Mouse (Mus musculus): Measurements from ENCODE around the gene Zfp385a.

Gene Zfp385a

DNA sequence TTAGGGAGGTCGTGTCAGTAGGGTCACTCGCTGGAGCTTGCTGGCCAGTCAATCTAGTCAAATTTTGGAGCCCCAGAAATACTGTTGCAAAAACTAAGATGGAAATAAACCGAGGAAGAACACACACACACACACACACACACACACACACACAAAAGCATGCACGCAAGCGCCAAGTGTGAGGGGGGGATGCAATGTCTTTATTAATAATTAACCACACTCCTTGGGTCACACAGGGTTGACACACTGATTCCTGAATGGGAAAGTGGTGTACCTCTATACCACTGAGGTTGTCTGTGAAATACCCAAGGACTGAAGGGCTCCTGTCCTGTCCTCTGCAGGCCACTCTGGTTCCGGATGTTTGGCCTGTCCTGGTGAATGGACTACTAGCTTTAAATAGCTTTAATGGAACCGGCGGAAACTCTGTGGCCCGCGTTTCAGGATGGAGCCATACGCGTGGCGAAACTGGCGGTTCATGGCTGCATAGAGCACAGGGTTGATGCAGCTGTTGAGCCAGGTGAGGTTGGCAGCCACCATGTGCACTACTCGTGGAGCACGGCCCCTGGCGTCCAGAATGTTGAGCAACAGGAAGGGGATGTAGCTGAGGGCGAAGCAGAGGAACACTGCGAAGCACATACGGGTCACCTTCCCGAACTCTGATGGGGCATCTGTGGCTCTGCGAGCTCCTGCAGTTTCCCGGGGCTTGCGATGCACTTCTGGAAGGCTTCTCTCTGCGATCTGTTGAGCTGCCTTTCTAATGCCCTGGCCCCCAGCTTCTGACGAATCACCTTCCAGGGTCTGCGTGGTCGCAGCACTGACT, 31.6 kb downstream of the Zfp385a start:
- DNase-seq (ENCODE audit: low read depth, low spot score): peak; percentile 75

- peak; percentile 94 for DNase-seq (ENCODE audit: low read depth, low spot score)
Observed at GRCm38 (mm10) chr15:103307125-103307524, 32.8 kb downstream of the Zfp385a start.

- DNase-seq (ENCODE audit: low read depth, low spot score): no peak
Observed at GRCm38 (mm10) chr15:103305792-103306645, 33.9 kb downstream of the Zfp385a start.

DNA sequence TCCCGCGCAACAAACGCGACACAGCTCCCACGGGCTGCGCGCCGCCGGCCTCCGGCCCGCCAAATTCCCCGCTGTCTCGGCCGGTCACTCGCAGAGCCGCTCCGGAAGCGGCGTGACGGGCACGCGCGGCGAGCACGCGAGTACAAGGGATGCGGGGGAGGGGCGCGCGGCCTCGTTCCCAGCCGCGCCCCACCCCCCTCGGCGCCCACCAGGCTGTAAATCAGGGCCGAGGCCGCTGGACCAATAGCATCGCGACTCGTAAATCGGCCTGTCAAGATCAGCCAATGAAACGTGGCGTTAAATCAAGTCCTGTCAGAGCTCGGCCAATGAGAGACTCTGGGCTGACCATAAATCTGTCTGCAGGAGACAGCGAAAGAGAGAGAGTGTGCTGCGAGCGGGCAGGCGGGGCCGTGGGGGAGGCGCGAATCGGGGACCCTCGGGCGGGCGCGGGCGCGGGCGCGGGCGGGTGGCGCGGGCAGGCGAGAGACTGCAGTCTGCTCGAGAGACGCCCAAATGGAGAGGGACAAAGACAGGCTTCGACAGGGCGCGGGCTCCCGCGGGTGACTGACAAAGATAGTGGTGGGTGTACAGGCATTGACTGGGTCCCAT, 34.7 kb downstream of the Zfp385a start:
- peak; percentile 99 for DNase-seq (ENCODE audit: low read depth, low spot score)

- peak; percentile 25 for DNase-seq (ENCODE audit: low read depth, low spot score)
Observed at GRCm38 (mm10) chr15:103304616-103304969, 35.3 kb downstream of the Zfp385a start.

- DNase-seq (ENCODE audit: low read depth, low spot score): no peak
Observed at GRCm38 (mm10) chr15:103303916-103304615, 35.8 kb downstream of the Zfp385a start.

GRCm38 (mm10) chr15:103302341-103303021, 37.4 kb downstream of the Zfp385a start:
- DNase-seq (ENCODE audit: low read depth, low spot score): no peak

GRCm38 (mm10) chr15:103301547-103302340, 38.1 kb downstream of the Zfp385a start:
- DNase-seq (ENCODE audit: low read depth, low spot score): peak; percentile 2

- DNase-seq (ENCODE audit: low read depth, low spot score): no peak
Observed at GRCm38 (mm10) chr15:103301046-103301445, 38.8 kb downstream of the Zfp385a start.

DNA sequence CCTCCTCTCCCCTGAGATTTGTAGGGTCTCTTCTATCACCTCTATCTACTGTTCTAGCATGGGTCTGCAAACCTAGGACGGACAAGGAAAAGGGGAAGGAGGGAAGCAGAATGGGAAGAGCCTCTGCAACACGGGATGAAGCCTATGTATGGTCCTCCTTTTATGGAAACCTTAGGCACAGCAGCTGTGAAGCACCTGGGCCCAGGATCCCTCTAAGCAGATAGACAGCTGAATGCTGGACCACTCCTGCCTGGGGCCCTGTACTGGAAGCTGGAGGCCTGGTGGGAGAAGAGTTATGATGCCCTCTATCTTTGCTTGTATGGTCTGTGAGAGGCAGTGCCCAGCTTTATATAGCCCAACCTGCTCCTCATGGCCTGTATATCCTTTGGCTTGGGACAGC, 39.3 kb downstream of the Zfp385a start:
- DNase-seq (ENCODE audit: low read depth, low spot score): no peak

DNA sequence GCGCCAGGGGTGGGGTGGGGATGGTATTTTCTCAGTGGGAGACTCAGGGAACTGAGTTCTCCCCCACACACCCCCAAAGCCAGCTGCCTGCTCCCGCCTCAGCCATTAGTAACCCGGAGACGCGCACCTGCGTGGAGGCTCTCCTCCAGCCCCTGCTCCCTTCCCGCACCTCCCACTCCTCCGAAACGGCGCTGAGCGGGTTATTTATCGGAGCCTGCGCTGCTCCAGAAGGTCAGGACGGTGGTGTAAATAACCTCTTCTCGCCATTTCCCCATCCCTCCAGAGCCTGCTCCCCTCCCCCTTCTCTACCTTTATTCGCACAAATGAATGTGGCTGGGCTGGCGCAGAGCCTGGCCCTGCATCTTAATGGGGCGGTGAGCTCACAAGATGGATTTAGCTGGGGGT, 39.8 kb downstream of the Zfp385a start:
- DNase-seq (ENCODE audit: low read depth, low spot score): peak; percentile 46

DNA sequence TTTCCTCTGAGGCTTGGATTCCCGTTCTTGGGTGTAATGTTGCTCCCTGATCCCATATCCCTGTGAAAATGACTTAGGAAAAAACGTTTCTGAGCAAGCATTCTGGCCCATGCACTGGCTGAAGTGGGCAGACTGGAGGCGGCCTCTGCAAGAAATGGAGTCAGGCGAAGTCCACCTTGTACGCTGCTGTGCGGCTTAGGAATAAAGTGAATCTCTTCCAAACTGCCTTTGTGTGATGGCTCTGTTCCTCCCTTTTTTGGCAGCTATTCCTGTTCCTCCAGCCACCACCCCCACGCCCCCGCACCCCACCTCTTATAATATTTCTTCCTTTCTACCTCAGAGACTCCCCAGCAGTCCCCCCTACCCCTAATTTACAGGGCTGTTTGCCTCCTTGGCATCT, 40.2 kb downstream of the Zfp385a start:
- DNase-seq (ENCODE audit: low read depth, low spot score): no peak

DNA sequence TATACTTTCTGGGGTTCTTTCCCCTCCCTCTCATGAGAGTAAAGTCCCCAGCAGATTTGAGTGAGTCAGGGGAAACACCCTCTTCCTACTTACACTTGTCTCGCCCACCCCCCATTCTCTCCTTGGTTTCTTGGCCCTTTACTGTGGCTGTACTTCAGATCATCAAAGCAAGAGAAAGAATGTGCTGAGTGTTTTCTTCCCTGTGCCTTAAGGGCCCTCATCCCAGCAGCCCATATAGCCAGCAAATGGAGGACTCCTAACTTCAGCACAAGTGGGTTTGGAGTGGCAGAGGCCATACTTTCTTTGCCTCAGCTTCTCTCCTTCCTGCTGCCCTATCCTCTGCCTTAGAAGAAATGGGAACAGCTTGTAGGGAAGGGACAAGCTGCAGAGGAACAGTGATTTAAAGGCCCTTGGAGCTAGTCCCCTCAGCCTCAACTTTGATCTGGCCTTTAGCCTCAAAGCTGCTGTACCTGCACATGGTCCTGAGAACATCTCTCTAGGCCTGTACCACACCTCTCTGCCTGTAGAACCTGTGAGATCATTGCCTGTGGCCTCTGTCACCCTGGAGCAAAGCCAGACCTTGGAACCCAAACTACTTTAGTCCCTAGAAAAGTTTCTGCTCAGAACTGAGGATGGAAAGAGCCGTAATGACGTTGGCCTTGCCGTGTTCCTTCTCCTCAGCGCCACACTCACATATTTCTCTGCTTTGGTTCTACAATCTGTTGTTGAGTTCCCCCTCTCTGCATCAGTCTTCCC, 40.9 kb downstream of the Zfp385a start:
- no peak for DNase-seq (ENCODE audit: low read depth, low spot score)

DNA sequence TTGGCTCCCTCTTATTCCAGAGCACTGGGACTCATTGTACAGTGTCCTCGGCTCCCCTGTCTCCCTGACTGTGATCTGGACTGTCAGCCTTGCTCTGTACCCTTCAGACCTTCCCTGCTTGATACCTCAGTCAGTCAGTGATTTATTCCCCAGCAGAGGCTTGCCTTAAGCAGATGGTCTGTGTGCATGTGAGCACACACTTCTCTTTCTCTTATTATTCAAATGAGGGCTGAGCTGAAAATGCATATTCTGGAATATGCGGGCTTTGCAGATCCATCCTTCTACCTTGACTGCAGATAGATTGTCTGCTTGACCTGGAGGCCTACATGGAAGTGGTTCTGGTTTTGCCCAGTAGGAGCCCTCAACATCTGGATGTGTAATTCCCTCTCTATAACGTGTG, 41.9 kb downstream of the Zfp385a start:
- DNase-seq (ENCODE audit: low read depth, low spot score): no peak

DNA sequence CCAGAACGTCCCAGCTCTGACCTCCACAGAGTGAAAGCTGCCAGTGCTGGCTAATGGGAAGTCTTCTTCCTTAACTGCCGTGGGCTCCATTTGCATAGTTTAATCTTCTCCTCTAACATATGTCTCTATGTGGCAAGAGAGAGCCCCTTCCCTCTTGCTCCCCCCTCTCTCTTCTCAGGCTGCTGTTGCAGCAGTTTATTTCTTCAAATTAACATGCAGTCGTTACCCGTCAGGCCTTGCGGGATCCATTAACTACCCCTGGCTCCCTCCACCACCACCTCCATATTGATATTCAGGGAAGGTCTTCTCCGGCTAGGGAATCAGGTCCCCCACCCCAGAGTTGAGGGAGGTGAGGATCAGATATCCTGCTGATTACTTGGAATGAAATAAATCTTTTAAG, 42.6 kb downstream of the Zfp385a start:
- no peak for DNase-seq (ENCODE audit: low read depth, low spot score)

DNA sequence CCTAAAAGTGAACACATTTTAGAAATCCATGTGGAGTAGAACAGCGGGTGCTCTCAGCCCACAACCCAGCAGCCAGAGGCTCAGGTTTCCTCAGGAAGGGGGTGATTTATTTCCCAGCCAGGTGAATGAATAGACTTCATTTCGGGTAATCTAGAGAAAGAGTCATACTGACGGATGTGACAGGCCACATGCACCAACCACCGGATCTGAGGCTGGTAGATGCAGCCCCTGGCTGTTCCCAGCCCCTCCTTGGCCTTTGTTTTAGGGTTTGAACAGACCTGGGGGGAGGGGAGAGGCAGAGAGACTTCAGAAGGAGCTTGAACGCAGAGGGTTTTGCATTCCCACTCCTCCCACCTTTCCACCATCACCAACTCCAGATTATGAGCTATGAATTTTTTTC, 44.0 kb downstream of the Zfp385a start:
- DNase-seq (ENCODE audit: low read depth, low spot score): peak; percentile 61

DNA sequence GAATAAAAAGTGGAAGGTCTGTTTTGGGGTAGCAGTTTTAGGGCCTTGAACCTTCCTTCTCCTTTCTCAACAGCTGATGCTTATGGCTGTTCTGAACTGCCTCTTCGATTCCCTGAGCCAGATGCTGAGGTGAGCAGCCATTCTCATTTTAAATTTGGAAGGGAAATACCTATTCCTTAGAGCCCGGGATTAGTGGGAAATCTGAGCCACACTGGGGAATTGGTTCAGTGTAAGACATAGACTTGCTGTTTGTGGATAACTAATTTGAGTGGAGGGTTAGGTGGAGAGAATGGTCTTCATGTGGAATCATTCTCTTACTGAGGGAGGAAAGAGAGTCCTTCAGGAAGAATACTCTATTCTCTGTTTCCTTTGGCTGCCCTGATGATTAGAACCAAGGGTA, 45.2 kb downstream of the Zfp385a start:
- no peak for DNase-seq (ENCODE audit: low read depth, low spot score)

GRCm38 (mm10) chr15:103293375-103293774, 46.5 kb downstream of the Zfp385a start:
- DNase-seq (ENCODE audit: low read depth, low spot score): peak; percentile 48

DNA sequence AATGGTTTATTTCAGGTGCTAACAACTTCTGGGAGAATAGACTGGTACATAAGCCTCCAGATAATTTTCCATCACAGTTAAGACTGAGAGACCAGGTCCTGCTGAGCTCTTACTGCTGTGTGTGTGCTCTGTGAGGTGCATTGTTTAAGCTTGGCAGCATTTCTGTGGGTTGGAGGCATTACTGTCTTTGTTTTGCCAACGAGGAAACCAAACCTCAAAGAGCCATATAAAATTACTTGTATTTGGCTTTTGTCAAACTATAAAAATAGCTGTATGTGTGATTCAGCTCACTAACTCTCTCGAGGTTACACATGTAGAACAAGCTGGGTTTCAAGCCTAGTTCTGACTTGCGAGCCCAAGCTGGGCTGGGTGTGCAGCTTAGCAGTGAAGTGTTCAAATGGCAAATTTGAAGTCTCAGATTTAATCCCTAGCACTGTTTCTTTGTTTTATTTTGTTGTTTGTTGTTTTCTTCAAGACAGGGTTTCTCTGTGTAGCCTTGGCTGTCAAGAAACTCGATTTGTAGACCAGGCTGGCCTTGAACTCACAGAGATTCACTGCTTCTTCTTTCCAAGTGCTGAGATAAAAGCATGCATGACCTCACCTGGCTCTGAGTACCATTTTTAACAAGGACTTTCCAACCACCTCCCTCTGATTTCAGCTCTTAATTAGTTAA, 47.1 kb downstream of the Zfp385a start:
- DNase-seq (ENCODE audit: low read depth, low spot score): no peak
